Mouse (Mus musculus) testis, adult 2 months (tissue): ENCODE results near the gene Sugct. TPM values are rescaled to one million over a fixed set of nuclear protein-coding genes. Genes with fewer than 3 reads are reported as not detected.

Experiments used
- H3K27ac ChIP-seq: fragments of 200-500 bp; 2 replicates; pipeline ENCODE4 v1.5.1; 2012; ENCODE audit warnings: low read depth, low read length; ENCODE audit not compliant: control insufficient read depth, insufficient read depth
- H3K27me3 ChIP-seq: fragments of 200-500 bp; 2 replicates; pipeline ENCODE4 v1.6.1; 2012; ENCODE audit warnings: mild to moderate bottlenecking, low read length, moderate library complexity; ENCODE audit not compliant: control insufficient read depth, insufficient read depth
- H3K36me3 ChIP-seq: fragments of 200-500 bp; 2 replicates; pipeline ENCODE4 v1.6.1; 2012; ENCODE audit warnings: mild to moderate bottlenecking, low read length; ENCODE audit not compliant: control insufficient read depth, insufficient read depth
- H3K4me1 ChIP-seq: fragments of 200-500 bp; 2 replicates; pipeline ENCODE4 v1.6.1; 2012; ENCODE audit warnings: low read length; ENCODE audit not compliant: control insufficient read depth, insufficient read depth
- H3K4me3 ChIP-seq: fragments of 200-500 bp; 2 replicates; pipeline ENCODE4 v1.5.1; 2012; ENCODE audit warnings: low read depth, mild to moderate bottlenecking, low read length, moderate library complexity, mixed read lengths; ENCODE audit not compliant: control insufficient read depth
- CTCF ChIP-seq: fragments of 200-500 bp; IDR thresholded peaks from 2 replicates; pipeline ENCODE4 v1.5.1; 2012; ENCODE audit warnings: low read depth, mild to moderate bottlenecking, inconsistent platforms, low read length, moderate library complexity; ENCODE audit not compliant: control insufficient read depth, insufficient read depth, insufficient replicate concordance
- POLR2A ChIP-seq: fragments of 200-500 bp; IDR thresholded peaks from 2 replicates; pipeline ENCODE4 v1.6.1; 2012; ENCODE audit warnings: low read depth, mild to moderate bottlenecking, inconsistent platforms, low read length, moderate library complexity; ENCODE audit not compliant: control insufficient read depth
- polyA plus RNA-seq: library from polyadenylated mRNA; depleted of rRNA; stranded (reverse); fragments of >200 nt; gene quantifications from 2 replicates; pipeline ENCODE4 v1.2.3, GENCODE M21; 2012

Sugct gene
- polyA plus RNA-seq, 1 experiment = 1.2 TPM

DNA sequence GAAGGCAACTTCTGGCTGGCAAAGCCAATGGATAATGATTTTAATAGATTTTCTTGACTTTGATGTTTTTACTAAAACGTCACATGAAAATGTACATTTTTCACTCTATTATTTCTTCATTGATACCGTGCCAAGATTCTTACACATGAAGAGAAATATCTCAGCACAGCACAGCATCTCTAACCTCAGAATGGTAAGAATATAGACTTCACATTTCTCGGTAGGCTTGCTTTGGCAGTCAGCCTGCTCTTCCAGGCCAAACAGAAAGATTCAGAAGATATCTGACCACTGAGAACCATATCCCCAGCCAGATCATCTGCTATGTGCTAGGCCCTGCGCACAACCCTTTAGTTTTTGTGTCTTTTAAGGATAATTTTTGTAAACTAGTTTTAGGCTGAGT, 657.0 kb downstream of the Sugct start:
- Histone ChIP-seq H3K4me1 (no peaks in the 10 kb centered on the region), H3K36me3 (no peaks in the 10 kb centered on the region), H3K27me3 (no peaks in the 10 kb centered on the region), H3K27ac (no peak overlapping the region), H3K4me3 (no peak overlapping the region)
- no peak for TF ChIP-seq POLR2A
- no peak for TF ChIP-seq CTCF

DNA sequence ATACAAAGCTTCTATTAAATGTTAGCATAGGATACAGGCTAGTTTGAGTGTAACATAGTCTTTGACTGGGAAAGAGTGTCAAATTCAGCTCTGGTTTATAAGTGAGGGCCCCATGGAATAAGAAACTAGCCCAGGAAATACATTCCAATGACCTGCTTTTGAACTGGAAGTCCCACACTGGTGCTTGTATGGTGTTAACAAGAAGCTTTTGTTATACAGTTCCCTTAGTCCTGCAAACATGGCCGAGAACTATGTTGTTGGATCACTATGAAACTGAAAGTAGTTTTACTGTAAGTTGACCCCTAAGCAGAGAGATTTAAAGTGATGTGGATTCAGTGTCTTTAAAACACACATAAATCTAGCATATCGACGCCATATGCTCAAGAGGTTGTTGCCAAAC, 657.5 kb downstream of the Sugct start:
- H3K4me3 ChIP-seq = no peak overlapping the region
- no peaks in the 10 kb centered on the region for H3K36me3 ChIP-seq
- no peak overlapping the region for H3K27ac ChIP-seq
- H3K27me3 ChIP-seq = no peaks in the 10 kb centered on the region
- no peaks in the 10 kb centered on the region for H3K4me1 ChIP-seq
- TF ChIP-seq POLR2A (no peak), CTCF (no peak)

GRCm38 (mm10) chr13:17030761-17031160, 664.6 kb downstream of the Sugct start:
- H3K4me1 ChIP-seq = no peaks in the 10 kb centered on the region
- no peaks in the 10 kb centered on the region for H3K36me3 ChIP-seq
- TF ChIP-seq POLR2A = no peak
- no peak overlapping the region for H3K27ac ChIP-seq
- no peak overlapping the region for H3K4me3 ChIP-seq
- no peaks in the 10 kb centered on the region for H3K27me3 ChIP-seq

DNA sequence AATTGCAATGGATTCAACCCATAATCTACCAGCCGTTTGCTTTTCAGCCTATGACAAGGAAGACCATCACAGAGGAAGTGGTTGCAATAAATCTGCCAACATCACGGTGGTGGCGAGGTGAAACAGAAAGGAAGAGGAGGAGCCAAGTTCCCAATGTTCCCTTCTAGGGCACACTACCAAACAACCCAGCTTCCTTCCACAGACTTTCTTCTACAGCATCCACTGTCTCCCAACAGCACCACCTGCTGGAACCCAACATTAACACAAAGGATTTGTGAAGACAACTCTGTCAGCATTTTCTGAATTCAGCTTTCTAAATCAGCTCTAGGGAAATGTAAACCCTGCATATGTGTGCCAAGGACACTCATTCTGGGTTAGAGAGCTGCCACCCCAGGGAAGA, 666.8 kb downstream of the Sugct start:
- Histone ChIP-seq H3K36me3 (no peaks in the 10 kb centered on the region), H3K4me1 (no peaks in the 10 kb centered on the region)

DNA sequence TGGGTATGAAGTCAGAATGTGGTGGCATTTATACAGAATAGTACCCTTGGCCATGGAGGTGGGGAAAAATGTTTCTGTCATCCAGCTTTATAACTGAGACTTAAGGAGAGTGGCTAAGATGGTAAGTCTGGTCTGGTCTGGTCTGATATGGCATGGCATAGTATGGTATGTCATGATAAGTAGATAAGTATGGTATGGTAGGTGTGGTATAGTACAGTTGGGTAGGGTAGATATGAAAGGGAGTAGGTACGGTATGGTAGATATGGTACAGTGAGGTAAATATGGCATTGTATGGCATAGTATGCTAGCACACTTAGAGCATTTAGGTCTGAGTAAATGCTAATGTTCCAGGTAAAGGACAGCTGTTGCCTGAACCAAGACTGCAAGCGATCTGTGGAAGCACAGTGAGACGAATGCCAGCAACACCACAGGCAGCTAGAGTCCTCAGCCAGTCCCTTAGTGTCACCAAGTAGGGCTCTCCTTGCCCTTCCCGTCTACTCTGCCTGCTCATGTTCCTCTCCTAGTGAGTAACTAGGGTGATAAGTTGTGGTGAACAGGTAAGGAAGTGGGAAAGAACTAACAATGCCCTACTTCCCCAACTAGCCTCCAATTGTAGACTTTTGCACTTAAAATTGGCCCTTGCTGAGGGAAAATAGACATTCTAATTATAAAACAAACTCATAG, 667.4 kb downstream of the Sugct start:
- no peaks in the 10 kb centered on the region for H3K36me3 ChIP-seq

More for the DNA sequence above, 666.8 kb downstream of the Sugct start:
- H3K27me3 ChIP-seq = no peaks in the 10 kb centered on the region
- H3K4me3 ChIP-seq = no peak overlapping the region
- no peak overlapping the region for H3K27ac ChIP-seq
- no peak for TF ChIP-seq POLR2A
- TF ChIP-seq CTCF = peak; percentile 7; the same call in 1 of the 2 replicates

GRCm38 (mm10) chr13:17027001-17027400, 668.4 kb downstream of the Sugct start:
- H3K27me3 ChIP-seq = no peaks in the 10 kb centered on the region
- H3K36me3 ChIP-seq = no peaks in the 10 kb centered on the region
- TF ChIP-seq POLR2A (no peak), CTCF (no peak)

More for the DNA sequence above, 667.4 kb downstream of the Sugct start:
- TF ChIP-seq CTCF (no peak), POLR2A (no peak)
- Histone ChIP-seq H3K27me3 (no peaks in the 10 kb centered on the region), H3K27ac (no peak overlapping the region), H3K4me1 (no peaks in the 10 kb centered on the region), H3K4me3 (no peak overlapping the region)

GRCm38 (mm10) chr13:16996464-16996863, 698.9 kb downstream of the Sugct start:
- H3K4me3 ChIP-seq = no peak overlapping the region
- H3K4me1 ChIP-seq = no peaks in the 10 kb centered on the region
- no peak overlapping the region for H3K27ac ChIP-seq
- TF ChIP-seq POLR2A (no peak), CTCF (no peak)
- no peaks in the 10 kb centered on the region for H3K36me3 ChIP-seq
- H3K27me3 ChIP-seq = no peaks in the 10 kb centered on the region

More at GRCm38 (mm10) chr13:17027001-17027400, 668.4 kb downstream of the Sugct start:
- no peak overlapping the region for H3K4me3 ChIP-seq
- no peak overlapping the region for H3K27ac ChIP-seq
- no peaks in the 10 kb centered on the region for H3K4me1 ChIP-seq

DNA sequence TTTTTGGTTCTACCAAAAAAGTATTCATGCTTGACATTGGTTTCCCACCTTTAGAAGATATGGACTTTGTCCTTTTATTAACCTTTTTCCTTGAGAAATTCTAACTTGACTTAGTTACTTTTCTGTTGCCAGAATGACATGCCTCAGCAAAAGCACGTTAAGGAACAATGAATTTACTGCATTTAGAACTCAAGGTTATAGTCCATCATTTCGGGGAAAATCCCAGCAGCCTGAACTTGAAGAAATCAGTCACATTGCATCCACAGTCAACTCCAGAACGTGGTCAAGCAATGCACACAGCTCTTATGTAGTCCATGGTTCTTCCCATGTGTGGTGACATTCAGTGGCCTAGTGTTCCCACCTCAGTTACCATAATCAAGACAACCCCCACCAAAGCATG, 700.0 kb downstream of the Sugct start:
- H3K4me3 ChIP-seq = no peak overlapping the region
- no peak for TF ChIP-seq POLR2A
- no peak overlapping the region for H3K27ac ChIP-seq
- no peaks in the 10 kb centered on the region for H3K36me3 ChIP-seq
- no peaks in the 10 kb centered on the region for H3K4me1 ChIP-seq
- H3K27me3 ChIP-seq = no peaks in the 10 kb centered on the region
